Mouse (Mus musculus): ENCODE results near the gene Atf6.

The Atf6 gene

GRCm38 (mm10) chr1:170867691-170868105 is at the start of gene Atf6:
Atf6 (minus strand) TSS chr1:170867771.
- DNase-seq (ENCODE audit: low spot score) = peak; percentile 95

GRCm38 (mm10) chr1:170915657-170916056 is 48.1 kb upstream of the Atf6 start:
- no peak for DNase-seq (ENCODE audit: low spot score)

- no peak for DNase-seq (ENCODE audit: low spot score)
These were observed 45.5 kb upstream of the Atf6 start, which contains the start of gene Fcrlb for GRCm38 (mm10) chr1:170912891-170913615. Fcrlb (minus strand) TSS chr1:170912941.

- DNase-seq (ENCODE audit: low spot score) = peak; percentile 68
These were observed 44.5 kb upstream of the Atf6 start for GRCm38 (mm10) chr1:170911907-170912660.

- no peak for DNase-seq (ENCODE audit: low spot score)
These were observed 40.8 kb upstream of the Atf6 start for GRCm38 (mm10) chr1:170908341-170908740.

GRCm38 (mm10) chr1:170907456-170908191 is 40.1 kb upstream of the Atf6 start:
- DNase-seq (ENCODE audit: low spot score) = no peak

- no peak for DNase-seq (ENCODE audit: low spot score)
These were observed 39.5 kb upstream of the Atf6 start for GRCm38 (mm10) chr1:170907111-170907455.

- DNase-seq (ENCODE audit: low spot score) = no peak
These were observed 35.9 kb upstream of the Atf6 start for GRCm38 (mm10) chr1:170903485-170903884.

- DNase-seq (ENCODE audit: low spot score) = peak; percentile 85
These were observed 34.1 kb upstream of the Atf6 start for GRCm38 (mm10) chr1:170901536-170902238.

GRCm38 (mm10) chr1:170900799-170901467 is 33.4 kb upstream of the Atf6 start:
- peak; percentile 86 for DNase-seq (ENCODE audit: low spot score)

- no peak for DNase-seq (ENCODE audit: low spot score)
These were observed 31.0 kb upstream of the Atf6 start for GRCm38 (mm10) chr1:170898413-170899075.

- no peak for DNase-seq (ENCODE audit: low spot score)
These were observed 29.2 kb upstream of the Atf6 start for GRCm38 (mm10) chr1:170896651-170897281.

- DNase-seq (ENCODE audit: low spot score) = peak; percentile 72
These were observed 27.3 kb upstream of the Atf6 start for GRCm38 (mm10) chr1:170894603-170895602.

- no peak for DNase-seq (ENCODE audit: low spot score)
These were observed 24.7 kb upstream of the Atf6 start for GRCm38 (mm10) chr1:170892279-170892678.

GRCm38 (mm10) chr1:170891646-170892045 is 24.1 kb upstream of the Atf6 start:
- DNase-seq (ENCODE audit: low spot score) = no peak

GRCm38 (mm10) chr1:170889310-170889709 is 21.7 kb upstream of the Atf6 start:
- DNase-seq (ENCODE audit: low spot score) = no peak

GRCm38 (mm10) chr1:170886044-170886458 is 18.5 kb upstream of the Atf6 start:
- DNase-seq (ENCODE audit: low spot score) = no peak

GRCm38 (mm10) chr1:170884978-170885561 is 17.5 kb upstream of the Atf6 start, which contains the start of the genes Gm26620 and Dusp12:
Gm26620 (plus strand) TSS chr1:170885065.
Dusp12 (minus strand) TSS chr1:170885540.
- peak; percentile 90 for DNase-seq (ENCODE audit: low spot score)

GRCm38 (mm10) chr1:170884390-170884789 is 16.8 kb upstream of the Atf6 start:
- no peak for DNase-seq (ENCODE audit: low spot score)
